Mouse (Mus musculus) neural tube, embryonic 10.5 days (tissue): ENCODE data around the gene Pecam1.
"Not testable (repeated sequence)": the region's sequence is repeated elsewhere in the genome, so short reads cannot be mapped to it uniquely, and the experiment has no call there.

Experiments
- DNase-seq: peaks from one replicate; pipeline ENCODE4 v3.0.0-alpha.2; 2017; ENCODE audit warnings: low spot score; ENCODE audit errors: extremely low spot score

The Pecam1 gene

GRCm38 (mm10) chr11:106750121-106750751 is at the start of gene Pecam1:
Gene Pecam1 (minus strand): TSS chr11:106750628.
- DNase-seq: no peak

DNA sequence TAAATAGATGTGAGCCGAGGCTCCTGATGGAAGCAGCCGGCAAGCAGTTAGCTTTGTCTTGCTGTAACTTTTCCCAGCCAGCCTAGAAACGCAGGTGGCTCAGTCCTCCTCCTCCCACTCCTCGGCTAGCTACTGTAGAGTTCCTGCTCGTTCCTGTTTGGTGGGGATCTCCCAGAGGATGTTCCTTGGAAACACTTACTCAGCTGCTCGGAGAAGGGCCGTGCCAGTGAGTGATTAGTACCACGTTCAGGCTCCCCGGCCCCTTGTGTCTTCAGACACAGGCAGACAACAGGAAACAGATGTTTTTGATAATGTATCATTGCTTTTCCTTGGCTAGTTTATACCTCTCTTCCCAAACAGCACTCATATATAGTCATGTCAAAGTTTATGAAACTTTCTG is 45.3 kb upstream of the Pecam1 start:
- DNase-seq: no peak

- no peak for DNase-seq
These were observed 43.4 kb upstream of the Pecam1 start for GRCm38 (mm10) chr11:106793846-106794245.

DNA sequence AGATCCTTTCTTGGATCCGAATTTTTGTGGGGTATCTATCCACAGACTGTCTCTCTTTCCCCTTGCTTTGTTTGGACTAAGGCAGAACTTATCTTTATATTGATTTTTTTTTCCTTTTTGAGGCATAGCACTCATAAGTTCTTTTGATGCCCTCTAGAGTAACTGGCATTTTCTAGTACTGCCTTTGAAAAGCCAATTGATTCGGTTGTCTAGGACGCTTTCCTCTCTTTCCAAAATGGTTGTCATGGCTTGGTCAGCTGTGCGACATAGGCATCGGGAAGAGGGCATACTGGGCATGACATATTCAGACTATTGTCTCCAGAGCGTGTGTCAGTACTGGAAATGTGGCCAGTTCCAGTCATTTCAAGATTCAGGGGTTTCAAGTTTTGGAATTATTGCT is 39.2 kb upstream of the Pecam1 start:
- DNase-seq: peak; percentile 23

DNA sequence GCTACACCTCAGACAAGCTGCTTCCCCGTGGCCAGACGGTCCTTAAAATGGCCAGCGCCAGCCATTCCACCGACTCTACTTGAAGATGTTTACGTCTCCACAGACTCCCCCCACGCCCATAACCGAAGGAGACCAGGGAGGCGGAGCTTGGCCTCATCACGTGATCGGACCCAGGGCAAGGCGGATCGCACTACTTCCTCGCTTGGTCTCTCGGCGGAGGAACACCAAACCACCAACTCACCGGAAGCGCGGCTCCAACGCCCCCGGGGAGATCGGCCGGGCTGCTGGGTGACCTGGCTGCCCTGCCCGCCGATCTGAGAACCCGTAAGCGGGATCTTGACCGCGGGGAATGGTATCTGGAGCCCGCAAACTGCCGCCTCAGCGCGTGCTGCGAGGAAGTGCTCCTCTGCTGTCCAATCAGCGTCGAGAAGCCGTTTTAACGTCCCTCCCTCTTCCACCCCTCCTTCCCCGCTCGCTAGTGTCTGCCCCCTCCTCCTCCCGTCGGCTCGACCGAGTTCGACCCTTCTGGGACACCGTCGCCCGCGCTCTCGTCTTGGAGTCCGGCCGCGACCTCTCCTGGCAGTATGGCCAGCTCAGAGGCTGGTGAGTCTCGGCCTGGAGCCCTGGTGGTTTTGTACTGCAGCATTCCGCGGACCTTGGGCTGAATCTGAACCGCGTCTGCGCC is 38.5 kb upstream of the Pecam1 start, which contains the start of the genes Ddx5 and Cep95:
Gene Ddx5, minus strand, starts transcription at position 411 of the 685 bp plus-strand sequence.
Gene Cep95, plus strand, starts transcription at position 478 of the 685 bp plus-strand sequence.
- DNase-seq: peak; percentile 99

DNA sequence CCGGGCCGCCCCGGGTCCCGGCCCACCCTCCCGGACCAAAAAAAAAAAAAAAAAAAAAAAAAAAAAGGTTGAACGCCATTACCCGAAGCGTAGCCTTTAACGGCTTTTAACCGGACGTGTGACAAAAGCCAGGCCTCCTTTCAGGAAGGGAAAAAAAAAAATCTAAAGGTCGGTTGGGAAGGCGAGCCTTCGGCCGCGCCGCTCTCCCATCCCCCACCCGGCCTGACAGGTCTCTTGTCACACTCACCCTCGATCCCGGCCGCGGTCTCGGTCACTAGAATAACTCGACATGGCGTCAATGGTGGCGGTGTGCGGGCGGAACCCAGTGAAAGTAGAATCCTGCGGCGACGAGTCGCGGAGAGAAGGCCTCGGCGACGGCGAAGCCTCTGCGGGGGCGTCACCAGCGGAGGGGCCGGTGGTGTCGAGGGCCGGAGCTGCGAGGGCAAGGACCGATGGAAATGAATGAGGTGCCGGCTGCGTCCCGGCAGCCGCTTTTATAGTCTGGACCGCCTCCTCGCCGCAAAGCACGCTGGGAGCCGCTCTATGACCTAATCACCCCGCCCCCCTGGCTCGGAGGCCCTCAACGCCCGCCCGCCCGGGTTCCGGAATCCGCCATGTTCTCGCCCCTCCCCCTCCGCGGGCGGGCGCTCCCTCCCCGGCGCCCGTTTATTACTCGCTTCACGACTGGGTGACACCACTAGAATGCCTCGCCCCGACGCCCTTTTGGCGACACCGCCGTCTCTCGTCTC is 37.8 kb upstream of the Pecam1 start:
- no peak for DNase-seq

DNA sequence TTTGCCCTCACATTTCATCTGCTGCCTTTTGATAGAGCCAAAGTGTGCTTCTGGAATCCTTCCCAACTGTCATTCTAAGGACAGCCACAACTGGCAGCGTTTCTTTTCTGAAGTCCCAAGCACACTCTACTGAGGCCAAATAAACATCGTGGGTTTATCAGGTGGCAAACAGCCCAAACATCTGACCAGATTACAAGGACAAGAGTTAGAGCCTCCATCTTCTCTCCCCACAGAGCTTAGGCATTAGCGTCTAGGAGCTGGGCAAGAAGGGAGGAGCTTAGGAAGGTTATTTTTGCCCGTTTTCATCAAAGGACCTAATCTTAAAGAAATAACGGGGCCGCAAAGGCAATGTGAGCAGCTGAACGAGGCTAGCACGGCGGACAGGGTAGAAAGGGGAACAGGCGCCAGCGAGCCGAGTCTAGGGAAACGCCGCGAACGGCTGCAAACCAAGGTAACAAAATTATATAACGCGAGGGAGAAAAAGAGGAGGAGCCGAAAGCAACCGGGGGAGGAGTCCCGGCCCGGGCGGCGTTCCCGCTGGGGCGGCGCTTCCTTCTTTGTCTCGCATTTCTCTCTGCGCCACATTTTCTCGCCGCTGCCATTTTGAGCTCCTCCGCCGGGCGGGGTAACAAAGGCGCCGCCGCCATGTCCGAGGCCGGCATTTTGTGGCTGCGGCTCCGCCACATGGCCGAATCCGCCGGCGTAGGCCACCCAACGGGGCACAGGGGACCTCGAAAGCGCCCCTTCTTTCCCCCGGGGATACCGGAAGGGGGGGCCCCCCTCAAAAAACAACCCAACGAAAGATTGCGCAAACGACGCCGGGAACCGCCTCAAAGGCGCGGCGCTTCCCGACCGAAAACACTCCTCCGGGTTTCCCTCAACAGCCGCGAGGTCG is 37.0 kb upstream of the Pecam1 start:
- peak; percentile 80 for DNase-seq

DNA sequence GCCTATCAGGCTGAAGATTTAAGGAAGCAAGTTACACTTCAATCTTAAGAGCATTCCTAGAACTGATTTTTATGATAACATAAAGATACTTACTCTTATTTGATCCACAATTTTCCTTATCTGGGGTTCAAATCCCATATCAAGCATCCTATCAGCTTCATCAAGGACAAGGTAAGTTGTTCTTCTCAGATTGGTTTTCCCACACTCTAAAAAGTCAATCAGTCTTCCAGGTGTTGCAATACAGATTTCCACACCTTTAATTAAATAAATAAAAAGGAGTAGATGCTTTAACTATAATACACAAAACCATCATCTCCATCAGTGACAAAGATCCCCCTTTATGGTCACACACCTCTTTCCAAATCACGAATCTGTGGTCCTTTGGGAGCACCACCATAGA is 34.6 kb upstream of the Pecam1 start:
- no peak for DNase-seq

- no peak for DNase-seq
These were observed 34.0 kb upstream of the Pecam1 start for GRCm38 (mm10) chr11:106784476-106784875.

GRCm38 (mm10) chr11:106782841-106783764 is 32.7 kb upstream of the Pecam1 start:
- no peak for DNase-seq

DNA sequence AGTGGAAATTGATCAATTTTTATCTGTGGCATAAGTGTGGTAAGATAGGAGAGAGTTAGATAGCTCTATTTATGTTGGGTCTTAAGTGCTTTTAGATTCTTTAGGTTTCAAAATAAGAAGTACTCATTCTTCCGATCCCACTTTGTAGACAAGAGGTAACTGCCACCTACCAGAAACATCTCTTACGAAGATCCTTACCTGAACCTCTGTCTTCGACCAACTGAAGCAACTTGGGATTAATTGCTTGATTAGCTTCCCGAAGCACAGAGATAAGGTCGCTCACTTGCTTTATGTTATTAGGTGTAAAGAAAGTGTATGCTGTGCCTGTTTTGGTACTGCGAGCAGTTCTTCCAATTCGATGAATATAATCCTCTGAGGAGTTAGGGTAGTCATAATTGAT is 31.8 kb upstream of the Pecam1 start:
- not testable (repeated sequence) for DNase-seq

DNA sequence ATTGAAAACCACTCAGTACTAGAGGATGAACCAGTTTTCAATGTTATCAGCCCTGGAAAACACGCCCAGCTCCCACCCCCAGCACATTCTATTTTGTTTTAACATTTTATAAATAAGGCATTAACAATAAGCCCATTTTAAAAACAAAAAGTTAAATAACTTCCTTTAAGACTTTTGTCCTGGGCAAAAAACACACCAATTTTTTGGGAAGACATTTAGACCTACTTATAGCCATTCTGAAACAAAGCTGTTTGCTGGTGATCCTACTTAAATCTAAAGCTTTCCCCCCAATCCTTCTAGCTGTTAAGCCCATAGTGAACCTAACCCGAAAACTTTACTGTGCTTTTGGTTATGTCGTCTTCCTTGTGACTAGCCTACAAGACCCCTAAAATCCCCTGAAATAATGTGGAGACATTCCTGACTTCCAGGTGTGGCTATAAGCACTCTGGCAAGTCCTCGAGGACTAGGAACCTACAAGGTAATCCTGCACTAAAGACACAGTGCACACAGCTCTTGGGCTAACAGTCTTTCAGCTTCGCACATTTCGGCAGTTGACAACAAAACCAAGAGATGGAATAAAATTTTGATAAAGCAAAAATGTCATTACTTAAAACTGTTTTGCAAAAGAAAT is 30.3 kb upstream of the Pecam1 start:
- DNase-seq: no peak

DNA sequence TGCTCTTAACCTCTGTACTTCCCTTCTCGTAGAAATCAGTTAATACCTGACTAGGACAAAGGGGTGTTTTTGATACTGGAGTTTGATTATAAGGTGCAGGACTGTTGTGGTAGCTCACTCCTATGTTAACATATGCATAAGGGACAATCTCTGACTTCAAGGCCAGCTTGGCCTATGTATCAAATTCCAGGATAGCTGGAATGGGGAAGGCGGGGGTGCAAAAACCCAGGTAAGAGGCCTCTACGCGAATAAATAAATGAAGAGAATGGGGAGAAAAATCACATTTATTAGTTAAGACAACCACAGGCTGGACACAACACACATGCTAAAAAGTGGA is 29.6 kb upstream of the Pecam1 start:
- DNase-seq: peak; percentile 22

GRCm38 (mm10) chr11:106779388-106780088 is 29.1 kb upstream of the Pecam1 start, which contains the start of gene Polg2:
Gene Polg2 (minus strand): TSS chr11:106779537.
- peak; percentile 92 for DNase-seq

DNA sequence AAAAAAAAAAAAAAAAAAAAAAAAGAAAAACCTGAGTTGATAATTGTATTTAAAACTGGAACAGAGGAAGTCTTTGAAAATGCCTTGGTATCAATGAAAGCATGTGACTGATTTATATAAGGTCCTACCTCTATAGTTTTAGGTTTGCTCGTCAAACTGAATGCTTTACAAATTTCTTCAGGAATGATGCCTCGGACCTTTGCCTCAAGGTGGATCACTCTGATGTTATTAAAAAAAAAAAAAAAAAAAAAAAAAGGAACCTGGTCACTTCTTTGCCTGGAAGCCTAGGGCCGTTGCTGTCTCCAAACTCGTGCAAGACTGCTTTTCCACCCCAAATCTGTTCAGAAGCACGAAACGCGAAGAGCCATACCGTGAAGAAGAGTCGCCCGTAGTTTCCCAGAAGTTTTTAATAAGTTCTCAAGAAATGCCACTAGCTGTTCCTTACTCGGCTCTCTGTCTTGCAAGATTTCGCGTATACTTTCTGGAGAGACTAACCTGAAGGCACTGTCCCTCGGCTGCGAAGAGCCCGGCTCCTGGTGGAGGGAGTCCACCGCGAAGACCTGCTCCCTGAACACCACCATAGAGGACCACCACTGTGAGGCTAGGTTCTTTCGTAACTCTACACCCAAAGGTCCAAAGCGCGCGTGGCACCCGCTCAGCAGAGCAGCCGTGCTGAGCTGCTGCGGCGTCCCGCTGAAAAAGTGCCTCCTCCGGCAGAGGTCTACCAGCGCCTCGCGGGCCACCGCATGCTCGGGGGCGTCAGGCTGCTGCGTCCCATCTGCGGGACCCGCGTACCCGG is 28.4 kb upstream of the Pecam1 start:
- no peak for DNase-seq

GRCm38 (mm10) chr11:106778132-106778531 is 27.7 kb upstream of the Pecam1 start:
- no peak for DNase-seq

DNA sequence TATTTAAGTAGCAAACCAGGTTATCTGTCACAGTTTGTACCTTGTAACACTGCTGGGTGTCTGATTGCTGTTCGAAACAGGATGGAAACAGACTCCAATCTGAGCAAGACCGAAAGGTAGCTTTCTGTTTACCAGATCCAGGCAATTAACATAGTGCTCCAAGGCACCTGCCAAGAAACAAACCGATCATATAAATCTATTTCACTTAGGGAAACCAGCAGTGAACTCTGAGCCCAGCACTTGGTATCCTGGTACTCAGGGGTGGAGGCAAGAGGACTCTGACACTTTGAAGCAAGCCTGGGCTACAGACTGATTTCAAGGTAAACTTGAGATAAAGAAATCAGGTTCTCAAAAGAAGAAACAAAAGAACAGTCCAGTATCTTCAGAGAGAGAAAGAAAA is 27.0 kb upstream of the Pecam1 start:
- no peak for DNase-seq

DNA sequence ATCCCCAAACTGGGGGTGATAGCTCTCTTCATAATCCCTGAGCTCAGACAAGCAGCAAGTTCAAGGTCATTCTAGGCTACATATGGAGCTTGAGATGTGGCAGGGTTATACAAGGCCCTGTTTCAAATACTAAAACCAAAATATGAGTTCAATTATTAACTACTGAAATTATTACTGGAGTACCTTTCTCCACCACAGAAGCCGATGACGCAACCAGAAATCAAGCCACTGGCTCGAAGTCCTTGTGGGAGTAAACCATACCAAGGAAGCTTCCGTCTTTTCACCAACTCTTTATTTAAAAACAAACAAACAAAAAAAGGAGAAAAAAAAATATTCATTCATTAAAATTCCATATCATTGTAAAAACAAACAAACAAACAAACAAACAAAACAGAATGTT is 26.5 kb upstream of the Pecam1 start:
- DNase-seq: no peak
